Mouse (Mus musculus): Measurements from ENCODE around the gene Cldn34a.
"Not testable (repeated sequence)": the region's sequence is repeated elsewhere in the genome, so short reads cannot be mapped to it uniquely, and the experiment has no call there.

The Cldn34a gene

GRCm38 (mm10) chrX:152563034-152563433, at the start of gene Cldn34a:
TSS of gene Cldn34a (plus strand) at chrX:152563334.
- DNase-seq (ENCODE audit: low read depth, low spot score): no peak

DNA sequence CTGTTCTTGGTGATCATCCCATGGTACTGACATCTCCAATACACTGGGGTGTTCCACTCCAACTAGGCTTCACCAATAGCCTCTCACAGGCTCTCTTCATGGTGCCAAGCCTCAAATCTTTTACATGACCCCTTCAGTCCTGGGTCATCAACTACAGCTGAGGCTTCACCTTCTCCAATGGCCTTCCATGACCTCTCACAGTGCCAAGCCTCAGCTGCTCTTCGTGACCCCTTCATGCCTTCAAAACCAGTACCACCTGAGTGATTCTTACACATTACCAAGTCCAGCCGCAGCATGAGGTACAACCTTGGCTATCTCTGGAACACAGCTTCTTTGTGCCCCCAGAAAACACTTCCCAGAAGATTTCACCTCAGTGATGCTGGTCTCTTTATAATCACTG, 44.5 kb upstream of the Cldn34a start:
- not testable (repeated sequence) for DNase-seq (ENCODE audit: low read depth, low spot score)

DNA sequence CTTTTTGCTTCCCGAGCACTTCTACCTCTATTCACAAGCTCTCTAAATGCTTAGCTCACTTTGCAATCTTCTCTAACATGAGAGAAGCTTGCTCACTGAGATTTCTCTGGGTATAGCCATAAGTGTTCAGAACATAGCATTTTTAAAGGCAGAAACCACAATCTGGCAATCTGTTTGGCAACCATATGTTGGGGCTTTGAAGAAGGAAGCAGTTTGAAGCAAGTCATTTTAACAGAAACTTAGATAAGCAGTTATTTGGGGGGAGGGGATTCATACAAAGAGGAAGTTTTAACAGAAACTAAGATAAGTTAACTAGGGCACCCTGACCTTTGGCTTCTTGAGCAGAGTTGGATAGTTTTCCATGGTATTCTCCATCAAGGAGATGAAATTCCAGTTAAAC, 17.4 kb upstream of the Cldn34a start:
- DNase-seq (ENCODE audit: low read depth, low spot score): no peak

DNA sequence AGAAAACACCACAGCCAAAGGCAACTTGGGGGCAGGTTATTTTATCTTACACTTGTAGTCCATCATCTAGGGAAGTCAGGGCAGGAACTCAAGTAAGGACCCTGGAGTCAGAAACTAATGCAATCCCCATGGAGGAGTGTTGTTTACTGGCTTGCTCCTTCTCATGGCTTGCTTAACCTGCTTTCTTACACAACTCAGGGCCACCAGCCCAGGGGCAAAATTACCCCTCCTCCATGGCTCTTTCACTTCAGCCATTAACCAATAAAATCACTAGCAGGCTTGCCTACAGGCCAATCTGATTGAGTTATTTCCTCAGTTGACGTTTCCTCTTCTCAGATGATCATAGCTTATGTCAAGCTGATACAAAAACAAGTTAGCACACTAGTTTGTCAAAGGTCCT, 15.0 kb upstream of the Cldn34a start:
- DNase-seq (ENCODE audit: low read depth, low spot score): no peak

DNA sequence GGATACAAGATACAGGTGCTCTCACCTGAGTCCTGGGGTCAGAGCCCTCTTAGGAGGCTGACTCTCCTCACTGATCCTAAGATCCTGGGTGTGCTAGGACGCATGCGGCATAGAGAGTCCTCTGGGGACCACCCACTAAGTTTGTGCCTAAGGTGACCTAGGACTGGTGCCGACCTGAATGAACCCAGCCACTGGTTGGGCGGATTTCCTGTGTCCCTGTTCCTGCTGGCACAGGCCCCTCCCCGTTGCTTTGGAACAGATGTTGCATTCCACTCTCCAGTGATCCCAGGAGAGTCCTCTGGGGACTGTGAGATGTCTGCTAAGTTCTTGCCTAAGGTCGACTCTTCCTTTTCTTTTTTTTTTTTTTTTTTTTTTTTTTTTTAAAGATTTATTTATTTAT, 5.7 kb upstream of the Cldn34a start:
- DNase-seq (ENCODE audit: low read depth, low spot score): peak; percentile 75

Data from ES-CJ7 (cell line).